Mouse (Mus musculus): ENCODE data around the gene Gm20219. TPM values are rescaled to one million over a fixed set of nuclear protein-coding genes. Genes with fewer than 3 reads are reported as not detected.
A peak's percentile ranks its signal among the peaks of the same experiment; 100 is the strongest.
"Not testable (repeated sequence)": the region's sequence is repeated elsewhere in the genome, so short reads cannot be mapped to it uniquely, and the experiment has no call there.

Gene Gm20219
- polyA plus RNA-seq, 1 experiment: 3.2 TPM

DNA sequence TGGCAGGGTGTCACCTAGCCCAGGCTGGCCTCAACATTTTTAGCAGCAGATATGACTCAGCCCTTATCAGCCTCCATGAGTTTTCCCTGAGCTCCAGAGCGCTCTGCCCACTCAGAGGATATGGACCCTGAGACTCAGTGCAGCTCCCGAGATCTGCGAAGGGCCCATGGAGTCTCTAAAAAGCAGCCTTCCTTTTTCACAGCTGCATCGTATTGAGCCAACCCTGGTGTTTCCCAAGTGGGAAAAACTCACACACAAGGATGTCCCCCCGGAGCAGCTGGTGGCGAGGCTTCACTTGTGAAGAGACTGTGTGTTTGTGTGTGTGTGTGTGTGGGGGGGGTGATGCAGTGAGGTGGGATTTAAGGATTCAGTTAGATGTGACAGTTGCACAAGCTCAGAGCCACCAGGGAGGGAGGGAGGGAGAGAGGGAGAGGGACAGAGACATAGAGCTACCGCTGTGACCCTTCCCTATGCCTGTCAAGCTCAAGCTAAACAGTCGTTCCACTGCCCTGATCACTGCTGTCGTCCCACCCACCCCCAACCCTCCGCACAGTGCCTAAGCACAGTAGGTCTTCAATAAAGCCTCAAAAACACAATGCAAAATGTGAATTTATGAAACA is 45.1 kb downstream of the Gm20219 start:
- H3K4me1 ChIP-seq (ENCODE audit: control insufficient read depth, insufficient read depth, low read length): 0 out of 2 replicates have a peak, but pooled peaks cover 1% of the 10 kb centered on the region
- H3K4me3 ChIP-seq (ENCODE audit: insufficient read depth, low read length): no peak overlapping the region
- no peak overlapping the region for H3K27ac ChIP-seq (ENCODE audit: insufficient read depth, low read length)
- no peak for TF ChIP-seq CTCF (IDR thresholded peaks at IDR 0.05; ENCODE audit: extremely low read depth, insufficient read depth, low read length)
- no peak for TF ChIP-seq POLR2A (IDR thresholded peaks at IDR 0.05; ENCODE audit: extremely low read depth, insufficient read depth, low read length)

DNA sequence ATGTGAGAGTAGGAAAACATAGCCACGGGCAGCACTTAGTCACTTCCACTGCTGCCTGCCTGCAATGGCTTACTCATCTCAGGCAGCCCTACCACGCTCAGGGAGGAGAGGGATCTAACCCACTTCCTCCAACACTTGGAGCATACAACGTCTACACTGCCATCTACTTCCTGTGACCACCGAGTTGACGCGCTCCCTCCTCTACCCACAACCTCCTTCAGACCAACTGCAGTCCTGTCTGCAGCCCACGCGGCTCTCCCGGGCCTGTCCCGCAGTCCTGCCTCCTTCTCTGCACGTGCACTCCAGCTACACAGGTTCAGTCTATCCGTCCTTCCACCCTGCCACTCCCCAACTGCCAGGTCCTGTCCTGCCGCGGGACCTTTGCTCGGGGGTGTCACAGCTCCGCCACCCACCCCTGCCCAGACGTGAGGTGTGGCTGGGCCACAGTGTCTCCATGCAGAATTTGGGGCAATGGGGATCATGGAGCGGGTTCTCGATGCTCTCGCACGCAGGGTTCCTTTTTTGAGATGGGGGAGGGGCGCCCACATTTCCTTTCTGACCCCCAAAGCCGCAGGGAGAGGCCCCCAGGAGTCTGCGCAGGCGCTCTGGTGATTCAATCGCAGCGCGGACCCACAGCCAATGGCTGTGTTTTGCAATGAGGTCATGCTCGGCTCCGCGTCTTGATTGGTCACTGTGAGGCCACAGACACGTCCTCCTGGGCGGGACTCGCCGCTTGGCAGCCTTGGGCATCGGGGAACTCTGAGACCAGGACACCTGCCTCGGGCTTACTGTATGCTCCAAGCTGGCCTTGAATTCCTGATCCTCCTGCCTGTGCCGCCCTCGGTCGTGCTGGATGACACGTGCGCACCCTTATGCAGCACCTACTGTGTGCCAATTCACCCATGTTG is 46.8 kb downstream of the Gm20219 start:
- TF ChIP-seq CTCF (IDR thresholded peaks at IDR 0.05; ENCODE audit: extremely low read depth, insufficient read depth, low read length): no peak
- peak; percentile 89 for TF ChIP-seq POLR2A (IDR thresholded peaks at IDR 0.05; ENCODE audit: extremely low read depth, insufficient read depth, low read length)
- peak overlapping the region; percentile 52 for H3K4me3 ChIP-seq (ENCODE audit: insufficient read depth, low read length)
- 0 out of 2 replicates have a peak, but pooled peaks cover 1% of the 10 kb centered on the region for H3K4me1 ChIP-seq (ENCODE audit: control insufficient read depth, insufficient read depth, low read length)
- peak overlapping the region; percentile 96 for H3K27ac ChIP-seq (ENCODE audit: insufficient read depth, low read length)

DNA sequence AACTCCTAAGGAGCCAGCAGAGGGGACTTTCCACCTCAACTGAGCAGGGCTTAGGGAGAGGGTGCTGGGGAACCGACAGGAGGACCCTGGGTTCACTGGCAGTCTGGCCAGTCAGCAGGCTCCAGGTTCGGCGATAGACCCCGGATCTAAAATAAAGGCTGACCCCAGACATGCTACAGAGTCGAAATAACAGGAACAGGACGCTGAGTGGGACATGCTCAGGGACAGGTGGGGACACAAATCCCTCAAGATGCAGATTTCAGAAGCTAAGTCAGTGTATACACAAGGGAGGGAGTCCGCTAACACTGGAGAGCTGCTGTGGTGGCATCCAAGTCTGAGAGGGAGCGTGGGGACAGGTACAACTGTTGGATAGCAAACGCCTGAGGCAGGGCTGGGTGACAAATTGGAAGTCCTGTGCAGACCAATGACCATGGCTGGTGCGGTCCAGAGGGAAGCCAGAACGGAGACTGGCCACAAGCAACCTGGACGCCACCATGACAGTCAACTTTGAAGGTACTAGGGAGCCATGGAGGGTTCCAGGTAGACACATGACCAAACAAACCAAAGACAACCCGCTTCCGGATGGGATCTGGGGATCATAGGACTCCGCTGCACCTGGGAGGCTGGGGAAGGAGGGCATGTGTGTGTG is 47.6 kb downstream of the Gm20219 start:
- H3K4me3 ChIP-seq (ENCODE audit: insufficient read depth, low read length): peak overlapping the region; percentile 52; the same call in 1 of the 2 replicates

DNA sequence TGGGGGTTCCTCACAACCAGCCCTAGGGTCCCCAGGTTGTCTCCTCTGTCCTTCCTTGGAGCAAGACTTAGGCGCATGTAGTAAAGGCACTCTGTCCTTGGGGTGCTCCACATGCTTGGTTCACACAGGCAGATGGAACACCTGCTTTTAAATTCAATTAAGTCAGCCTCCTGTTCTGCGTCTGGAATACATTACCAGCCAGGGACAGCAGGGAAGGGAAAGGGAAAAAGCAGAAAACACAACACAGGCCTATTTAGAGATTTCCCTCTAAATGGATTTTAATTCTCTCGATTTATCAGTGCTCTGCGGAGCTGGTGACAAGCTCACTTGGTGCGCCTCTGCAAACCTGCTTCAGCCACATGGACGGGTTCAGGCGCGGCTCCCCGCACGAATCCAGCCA is 48.8 kb downstream of the Gm20219 start:
- Histone ChIP-seq H3K4me1 (ENCODE audit: control insufficient read depth, insufficient read depth, low read length) (peaks cover 5% of the 10 kb centered on the region; the same call in 1 of the 2 replicates), H3K4me3 (ENCODE audit: insufficient read depth, low read length) (no peak overlapping the region), H3K27ac (ENCODE audit: insufficient read depth, low read length) (no peak overlapping the region)
- TF ChIP-seq CTCF (IDR thresholded peaks at IDR 0.05; ENCODE audit: extremely low read depth, insufficient read depth, low read length) (no peak), POLR2A (IDR thresholded peaks at IDR 0.05; ENCODE audit: extremely low read depth, insufficient read depth, low read length) (no peak)

More for the DNA sequence above, 47.6 kb downstream of the Gm20219 start:
- TF ChIP-seq POLR2A (IDR thresholded peaks at IDR 0.05; ENCODE audit: extremely low read depth, insufficient read depth, low read length) (no peak), CTCF (IDR thresholded peaks at IDR 0.05; ENCODE audit: extremely low read depth, insufficient read depth, low read length) (no peak)
- H3K27ac ChIP-seq (ENCODE audit: insufficient read depth, low read length): peak overlapping the region; percentile 96; the same call in 1 of the 2 replicates
- H3K4me1 ChIP-seq (ENCODE audit: control insufficient read depth, insufficient read depth, low read length): peaks cover 5% of the 10 kb centered on the region; the same call in 1 of the 2 replicates

DNA sequence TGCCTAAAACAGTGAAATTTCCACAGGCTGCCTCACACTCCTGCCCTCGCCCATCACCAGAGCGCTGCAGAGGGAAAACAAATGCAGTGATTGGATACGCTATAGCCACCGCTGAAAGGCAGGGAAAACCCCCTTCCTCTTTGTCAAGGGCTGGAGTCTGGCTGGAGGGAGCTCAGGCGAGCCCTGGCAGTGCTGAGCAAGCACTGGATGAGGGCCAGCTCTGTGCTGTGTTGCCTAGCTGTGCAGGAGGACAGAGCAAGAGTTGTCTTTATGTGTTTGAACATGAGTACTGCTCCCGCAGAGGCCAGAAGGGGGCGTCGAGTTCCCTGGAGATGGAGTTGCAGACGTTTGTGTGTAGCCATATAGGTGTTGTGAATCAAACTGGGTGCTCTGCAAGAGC is 51.7 kb downstream of the Gm20219 start:
- TF ChIP-seq POLR2A (IDR thresholded peaks at IDR 0.05; ENCODE audit: extremely low read depth, insufficient read depth, low read length) (no peak), CTCF (IDR thresholded peaks at IDR 0.05; ENCODE audit: extremely low read depth, insufficient read depth, low read length) (peak; percentile 25)
- H3K4me3 ChIP-seq (ENCODE audit: insufficient read depth, low read length): no peak overlapping the region
- H3K27ac ChIP-seq (ENCODE audit: insufficient read depth, low read length): no peak overlapping the region
- H3K4me1 ChIP-seq (ENCODE audit: control insufficient read depth, insufficient read depth, low read length): peaks cover 3% of the 10 kb centered on the region; the same call in 1 of the 2 replicates

DNA sequence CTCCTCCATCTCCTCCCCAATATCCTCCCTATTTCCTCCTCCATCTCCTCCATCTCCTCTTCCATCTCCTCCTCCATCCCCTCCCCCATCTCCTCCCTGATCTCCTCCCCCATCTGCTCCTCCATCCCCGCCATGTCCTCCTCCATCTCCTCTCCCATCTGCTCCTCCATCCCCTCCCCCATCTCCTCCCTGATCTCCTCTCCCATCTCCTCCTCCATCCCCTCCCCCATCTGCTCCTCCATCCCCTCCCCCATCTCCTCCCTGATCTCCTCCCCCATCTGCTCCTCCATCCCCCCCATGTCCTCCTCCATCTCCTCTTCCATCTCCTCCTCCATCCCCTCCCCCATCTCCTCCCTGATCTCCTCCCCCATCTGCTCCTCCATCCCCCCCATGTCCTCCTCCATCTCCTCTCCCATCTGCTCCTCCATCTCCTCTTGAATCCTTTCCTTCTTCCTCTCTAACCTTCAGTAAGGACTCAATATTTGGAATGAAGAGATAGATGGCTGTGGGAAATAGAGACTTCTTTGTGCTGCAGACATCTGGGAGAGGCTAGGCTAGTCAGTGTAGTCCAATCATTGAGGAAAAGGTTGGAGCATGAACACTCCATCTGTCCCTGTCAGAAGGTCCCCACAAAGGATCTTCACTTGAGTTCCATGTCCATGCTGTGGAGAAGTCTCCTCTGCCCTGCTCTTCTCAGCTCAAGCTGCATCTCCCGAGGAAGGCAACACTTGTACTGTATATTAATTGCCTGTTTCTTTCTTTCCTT is 52.4 kb downstream of the Gm20219 start:
- H3K4me3 ChIP-seq (ENCODE audit: insufficient read depth, low read length); H3K4me1 ChIP-seq (ENCODE audit: control insufficient read depth, insufficient read depth, low read length); H3K27ac ChIP-seq (ENCODE audit: insufficient read depth, low read length): not testable (repeated sequence)

Other genes with a start within 250 kb of the Gm20219 start
- gene Kdm4b, start 228.3 kb downstream of the Gm20219 start, polyA plus RNA-seq (2012; rRNA removed): 43.5 and 45.0 TPM in 2 replicates
- gene Ptprs, start 77.9 kb downstream of the Gm20219 start, polyA plus RNA-seq (2012; rRNA removed): 688 and 773 TPM in 2 replicates
- not detected in 2 replicates for gene Znrf4, start 42.0 kb downstream of the Gm20219 start, polyA plus RNA-seq (2012; rRNA removed)
- 93.0 and 110 TPM in 2 replicates for gene Safb2, start 30.2 kb upstream of the Gm20219 start, polyA plus RNA-seq (2012; rRNA removed)
- 101 and 110 TPM in 2 replicates for gene Safb, start 30.4 kb upstream of the Gm20219 start, polyA plus RNA-seq (2012; rRNA removed)
- gene 2410015M20Rik, start 55.4 kb upstream of the Gm20219 start, polyA plus RNA-seq (2012; rRNA removed): 145 and 159 TPM in 2 replicates
- gene Rpl36, start 59.0 kb upstream of the Gm20219 start, polyA plus RNA-seq (2012; rRNA removed): 1,005 and 1,019 TPM in 2 replicates
- 78.3 and 82.5 TPM in 2 replicates for gene Lonp1, start 72.5 kb upstream of the Gm20219 start, polyA plus RNA-seq (2012; rRNA removed)
- 2.6 and 2.7 TPM in 2 replicates for gene Catsperd, start 73.8 kb upstream of the Gm20219 start, polyA plus RNA-seq (2012; rRNA removed)
- gene Ranbp3, start 118.9 kb upstream of the Gm20219 start, polyA plus RNA-seq (2012; rRNA removed): 104 and 107 TPM in 2 replicates
- 332 and 357 TPM in 2 replicates for gene Ndufa11, start 163.4 kb upstream of the Gm20219 start, polyA plus RNA-seq (2012; rRNA removed)
- gene Vmac, start 163.6 kb upstream of the Gm20219 start, polyA plus RNA-seq (2012; rRNA removed): 16.7 and 18.2 TPM in 2 replicates
- 7.4 and 8.6 TPM in 2 replicates for gene Nrtn, start 203.1 kb upstream of the Gm20219 start, polyA plus RNA-seq (2012; rRNA removed)
- gene Dus3l, start 210.4 kb upstream of the Gm20219 start, polyA plus RNA-seq (2012; rRNA removed): 137 and 148 TPM in 2 replicates
- gene Prr22, start 215.9 kb upstream of the Gm20219 start, polyA plus RNA-seq (2012; rRNA removed): 3.3 and 4.0 TPM in 2 replicates